Mouse (Mus musculus) forelimb bud, embryonic 11.5 days (tissue): Measurements from ENCODE around the gene Steap3.
A peak's percentile ranks its signal among the peaks of the same experiment; 100 is the strongest.
"Not testable (repeated sequence)": the region's sequence is repeated elsewhere in the genome, so short reads cannot be mapped to it uniquely, and the experiment has no call there.

Experiments
- DNase-seq: peaks from one replicate; pipeline ENCODE4 v3.0.0-alpha.2; 2012; ENCODE audit warnings: low read depth, low spot score

The Steap3 gene

GRCm38 (mm10) chr1:120272605-120273004, at the start of gene Steap3:
TSS of gene Steap3 (minus strand) at chr1:120272705.
- no peak for DNase-seq

GRCm38 (mm10) chr1:120321270-120322021, 48.9 kb upstream of the Steap3 start:
- no peak for DNase-seq

GRCm38 (mm10) chr1:120305801-120306200, 33.3 kb upstream of the Steap3 start:
- no peak for DNase-seq

GRCm38 (mm10) chr1:120296936-120297335, 24.4 kb upstream of the Steap3 start:
- DNase-seq: no peak

- no peak for DNase-seq
Measured at GRCm38 (mm10) chr1:120293803-120294202, 21.3 kb upstream of the Steap3 start.

- no peak for DNase-seq
Measured at GRCm38 (mm10) chr1:120291709-120292108, 19.2 kb upstream of the Steap3 start.

- DNase-seq: no peak
Measured at GRCm38 (mm10) chr1:120289843-120290242, 17.3 kb upstream of the Steap3 start.

- DNase-seq: no peak
Measured at GRCm38 (mm10) chr1:120287679-120288078, 15.2 kb upstream of the Steap3 start.

GRCm38 (mm10) chr1:120276058-120276457, 3.6 kb upstream of the Steap3 start:
- DNase-seq: not testable (repeated sequence)

- no peak for DNase-seq
Measured at GRCm38 (mm10) chr1:120275224-120275623, 2.7 kb upstream of the Steap3 start.

GRCm38 (mm10) chr1:120270882-120271281, 1.6 kb downstream of the Steap3 start:
- no peak for DNase-seq

- DNase-seq: no peak
Measured at GRCm38 (mm10) chr1:120270115-120270514, 2.4 kb downstream of the Steap3 start.

GRCm38 (mm10) chr1:120267631-120268030, 4.9 kb downstream of the Steap3 start:
- no peak for DNase-seq

GRCm38 (mm10) chr1:120266460-120266859, 6.0 kb downstream of the Steap3 start:
- no peak for DNase-seq

GRCm38 (mm10) chr1:120264861-120265686, 7.4 kb downstream of the Steap3 start:
- peak; percentile 55 for DNase-seq

GRCm38 (mm10) chr1:120263226-120263625, 9.3 kb downstream of the Steap3 start:
- DNase-seq: no peak

GRCm38 (mm10) chr1:120261166-120261565, 11.3 kb downstream of the Steap3 start:
- no peak for DNase-seq

GRCm38 (mm10) chr1:120259249-120259648, 13.3 kb downstream of the Steap3 start:
- no peak for DNase-seq

GRCm38 (mm10) chr1:120258744-120259143, 13.8 kb downstream of the Steap3 start:
- no peak for DNase-seq

- DNase-seq: no peak
Measured at GRCm38 (mm10) chr1:120258245-120258644, 14.3 kb downstream of the Steap3 start.

GRCm38 (mm10) chr1:120253751-120254150, 18.8 kb downstream of the Steap3 start:
- no peak for DNase-seq

GRCm38 (mm10) chr1:120252519-120253160, 19.9 kb downstream of the Steap3 start:
- no peak for DNase-seq
